Mouse (Mus musculus): ENCODE results near the gene Hist1h4i. TPM values are rescaled to one million over a fixed set of nuclear protein-coding genes. Genes with fewer than 3 reads are reported as not detected.
"Not testable (repeated sequence)": the region's sequence is repeated elsewhere in the genome, so short reads cannot be mapped to it uniquely, and the experiment has no call there.

The Hist1h4i gene
- 20.6 and 39.3 TPM in 2 replicates for total RNA-seq (2014; rRNA removed)
- 5.1 and 5.5 TPM in 2 replicates for polyA plus RNA-seq (2015; fragmentation: Nextera tagmentation; extraction: Ambion mirVana)

DNA sequence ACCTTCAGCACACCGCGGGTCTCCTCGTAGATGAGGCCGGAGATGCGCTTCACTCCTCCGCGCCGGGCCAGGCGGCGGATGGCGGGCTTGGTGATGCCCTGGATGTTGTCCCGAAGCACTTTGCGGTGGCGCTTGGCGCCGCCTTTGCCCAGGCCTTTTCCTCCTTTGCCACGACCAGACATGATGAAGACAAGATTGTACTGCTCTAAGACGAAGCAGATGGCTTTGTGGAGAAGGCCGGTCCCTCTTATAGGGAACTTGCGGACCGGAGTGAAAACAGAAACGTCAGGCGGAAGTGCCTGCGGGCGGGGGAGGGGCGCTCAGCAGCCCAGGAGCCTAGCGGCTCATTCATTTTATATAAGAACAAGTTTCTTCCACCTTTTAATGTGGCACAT, at the start of gene Hist1h4i:
TSS of gene Hist1h4i (minus strand) at position 221 of the 395 bp plus-strand sequence.
- H3K36me3 ChIP-seq (ENCODE audit: insufficient read depth, low read length); H3K9me3 ChIP-seq (ENCODE audit: low read length); H3K27me3 ChIP-seq (ENCODE audit: insufficient read depth, low read length): not testable (repeated sequence)
- DNase-seq (ENCODE audit: low spot score) (peak; percentile 96), ATAC-seq (peak; percentile 73)
- Histone ChIP-seq H3K4me2 (ENCODE audit: low read depth, low read length) (peak within 1 kb of the TSS; percentile 62), H3K9ac (replicated peaks; ENCODE audit: low read length) (peak within 1 kb of the TSS; percentile 24; the same call in 1 of the 2 replicates), H3K4me3 (ENCODE audit: low read length) (peak within 1 kb of the TSS; percentile 35), H3K4me1 (ENCODE audit: insufficient read depth, low read length) (peaks cover 15% of the 10 kb centered on the region; the same call in 1 of the 2 replicates), H3K27ac (peak within 1 kb of the TSS; percentile 80)
- WGBS: under 1% methylated on average over 21 of the region's 27 CpGs

DNA sequence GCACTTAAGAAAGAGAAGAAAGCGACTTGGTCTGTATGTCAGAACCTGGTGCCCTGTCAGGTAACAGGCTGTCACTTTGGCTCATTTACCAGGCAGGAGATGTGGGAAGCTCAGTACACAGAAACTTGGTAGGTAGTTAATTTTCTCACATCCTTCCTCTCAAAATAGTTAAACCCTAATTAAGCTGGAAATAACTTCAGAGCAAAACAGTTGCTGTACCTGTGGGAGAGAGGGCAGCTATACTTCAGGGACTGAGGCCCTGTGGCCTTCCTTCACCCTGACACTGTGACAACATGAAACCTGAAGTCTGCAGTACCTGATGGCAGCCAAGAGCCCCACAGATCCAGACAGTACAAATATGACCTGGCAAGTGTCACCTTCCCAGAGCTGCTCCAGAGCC, 43.0 kb upstream of the Hist1h4i start, which contains the start of gene Vmn1r188:
TSS of gene Vmn1r188 (plus strand) at position 301 of the 400 bp plus-strand sequence.
- DNase-seq (ENCODE audit: low spot score); H3K4me3 ChIP-seq (ENCODE audit: low read length); H3K9ac ChIP-seq (replicated peaks; ENCODE audit: low read length); ATAC-seq; H3K36me3 ChIP-seq (ENCODE audit: insufficient read depth, low read length); H3K4me1 ChIP-seq (ENCODE audit: insufficient read depth, low read length); H3K27ac ChIP-seq; H3K9me3 ChIP-seq (ENCODE audit: low read length); H3K27me3 ChIP-seq (ENCODE audit: insufficient read depth, low read length); H3K4me2 ChIP-seq (ENCODE audit: low read depth, low read length): not testable (repeated sequence)
- 77% methylated on average over 1 of the region's 1 CpGs for WGBS

DNA sequence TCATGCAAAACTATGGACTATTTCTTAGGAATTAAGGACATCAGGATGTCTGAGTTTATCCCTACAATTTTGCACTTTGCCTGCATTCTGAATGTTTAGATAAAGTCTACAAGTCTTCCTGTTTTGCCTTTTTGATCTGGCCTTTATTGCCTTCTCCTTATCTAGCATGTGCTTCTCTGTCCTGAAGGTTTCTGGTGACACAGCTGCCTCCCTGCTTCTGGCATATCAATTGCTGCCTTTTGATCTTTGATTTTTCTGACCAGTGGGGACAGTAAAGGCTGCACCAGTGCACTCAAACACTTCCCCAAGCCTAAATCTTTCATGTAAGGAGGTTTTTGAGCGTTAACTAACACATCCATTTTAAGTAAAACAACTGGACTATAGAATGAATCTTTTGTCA, 22.3 kb upstream of the Hist1h4i start:
- no peak overlapping the region for H3K27ac ChIP-seq
- H3K27me3 ChIP-seq (ENCODE audit: insufficient read depth, low read length): no peaks in the 10 kb centered on the region
- WGBS: 84% methylated on average over 1 of the region's 1 CpGs
- H3K9me3 ChIP-seq (ENCODE audit: low read length): no peaks in the 10 kb centered on the region
- no peak for TF ChIP-seq CTCF (IDR thresholded peaks at IDR 0.05; ENCODE audit: low read depth)
- H3K4me2 ChIP-seq (ENCODE audit: low read depth, low read length): no peak overlapping the region
- no peaks in the 10 kb centered on the region for H3K4me1 ChIP-seq (ENCODE audit: insufficient read depth, low read length)
- H3K4me3 ChIP-seq (ENCODE audit: low read length): no peak overlapping the region
- no peak overlapping the region for H3K9ac ChIP-seq (replicated peaks; ENCODE audit: low read length)
- no peaks in the 10 kb centered on the region for H3K36me3 ChIP-seq (ENCODE audit: insufficient read depth, low read length)
- ATAC-seq (no peak), DNase-seq (ENCODE audit: low spot score) (no peak)

DNA sequence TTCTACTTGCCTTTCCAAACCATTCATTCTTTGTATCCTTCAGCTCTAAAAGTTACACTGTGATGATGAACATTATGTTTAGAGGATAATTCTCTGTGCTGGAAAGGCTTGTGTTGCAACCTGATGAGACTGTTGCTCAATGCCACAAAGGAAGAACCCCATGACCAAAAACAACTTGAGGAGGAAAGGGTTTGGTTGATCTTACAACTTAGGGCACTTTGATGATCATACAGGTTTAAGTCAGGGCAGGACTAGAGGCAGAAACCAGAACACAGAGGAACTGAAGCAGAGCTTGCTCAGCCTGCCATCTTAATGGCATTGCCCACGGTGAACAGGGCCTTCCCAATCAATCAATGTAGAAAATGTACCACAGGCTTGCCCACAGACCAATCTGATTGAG, 20.3 kb upstream of the Hist1h4i start:
- no peak for DNase-seq (ENCODE audit: low spot score)
- TF ChIP-seq CTCF (IDR thresholded peaks at IDR 0.05; ENCODE audit: low read depth): no peak

DNA sequence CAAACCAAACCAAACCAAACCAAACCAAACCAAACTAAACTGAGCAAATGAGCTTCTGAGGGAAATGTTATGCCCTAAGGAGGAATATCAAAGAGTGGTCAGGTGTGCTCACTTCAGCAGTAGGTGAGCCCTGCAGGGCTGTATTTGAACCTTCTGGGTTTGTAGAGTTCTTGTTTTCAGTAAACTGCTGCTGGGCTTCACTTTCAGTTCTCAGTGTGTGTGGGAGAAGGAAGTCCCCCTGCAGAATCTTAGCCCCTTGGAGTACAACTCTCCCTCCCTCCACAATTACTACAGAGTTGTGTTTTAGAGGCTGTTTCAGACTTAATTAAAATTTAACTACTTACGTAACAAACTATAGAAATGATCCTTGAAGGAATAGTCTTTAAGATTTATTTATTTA, 12.6 kb upstream of the Hist1h4i start:
- H3K36me3 ChIP-seq (ENCODE audit: insufficient read depth, low read length): no peaks in the 10 kb centered on the region
- no peak overlapping the region for H3K4me3 ChIP-seq (ENCODE audit: low read length)
- no peaks in the 10 kb centered on the region for H3K4me1 ChIP-seq (ENCODE audit: insufficient read depth, low read length)
- no peaks in the 10 kb centered on the region for H3K27me3 ChIP-seq (ENCODE audit: insufficient read depth, low read length)
- H3K9me3 ChIP-seq (ENCODE audit: low read length): no peaks in the 10 kb centered on the region
- ATAC-seq (no peak), DNase-seq (ENCODE audit: low spot score) (no peak)
- H3K9ac ChIP-seq (replicated peaks; ENCODE audit: low read length): no peak overlapping the region
- no peak overlapping the region for H3K4me2 ChIP-seq (ENCODE audit: low read depth, low read length)
- no peak for TF ChIP-seq CTCF (IDR thresholded peaks at IDR 0.05; ENCODE audit: low read depth)
- no peak overlapping the region for H3K27ac ChIP-seq
- WGBS: 91% methylated on average over 1 of the region's 1 CpGs

More for the DNA sequence above, 20.3 kb upstream of the Hist1h4i start:
- Histone ChIP-seq H3K27ac (no peak overlapping the region), H3K4me2 (ENCODE audit: low read depth, low read length) (no peak overlapping the region), H3K36me3 (ENCODE audit: insufficient read depth, low read length) (no peaks in the 10 kb centered on the region), H3K27me3 (ENCODE audit: insufficient read depth, low read length) (no peaks in the 10 kb centered on the region), H3K4me3 (ENCODE audit: low read length) (no peak overlapping the region), H3K4me1 (ENCODE audit: insufficient read depth, low read length) (no peaks in the 10 kb centered on the region), H3K9ac (replicated peaks; ENCODE audit: low read length) (no peak overlapping the region), H3K9me3 (ENCODE audit: low read length) (no peaks in the 10 kb centered on the region)
- ATAC-seq: no peak
- WGBS: 78% methylated on average over 1 of the region's 1 CpGs

DNA sequence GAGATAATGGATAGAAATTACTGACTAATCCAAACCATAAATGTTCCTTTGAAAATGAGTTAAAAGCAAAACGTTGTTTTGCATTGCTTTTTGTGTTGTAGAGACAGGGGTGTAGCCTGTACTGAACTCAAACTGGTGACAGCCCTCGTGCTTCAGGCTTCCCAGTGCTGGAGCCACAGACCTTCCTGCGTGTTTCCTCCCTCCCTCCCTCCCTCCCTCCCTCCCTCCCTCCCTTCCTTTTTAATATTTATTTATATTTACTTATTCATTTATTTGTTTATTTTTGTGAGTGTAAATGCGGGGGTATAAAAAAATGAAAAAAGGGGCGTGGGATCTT, 10.3 kb upstream of the Hist1h4i start:
- DNase-seq (ENCODE audit: low spot score) (no peak), ATAC-seq (no peak)
- Histone ChIP-seq H3K9ac (replicated peaks; ENCODE audit: low read length) (peak overlapping the region; percentile 40; the same call in 1 of the 2 replicates), H3K36me3 (ENCODE audit: insufficient read depth, low read length) (no peaks in the 10 kb centered on the region), H3K9me3 (ENCODE audit: low read length) (no peaks in the 10 kb centered on the region), H3K4me1 (ENCODE audit: insufficient read depth, low read length) (no peaks in the 10 kb centered on the region), H3K27ac (peak overlapping the region; percentile 76; the same call in 1 of the 2 replicates), H3K4me3 (ENCODE audit: low read length) (peak overlapping the region; percentile 49), H3K4me2 (ENCODE audit: low read depth, low read length) (peak overlapping the region; percentile 67), H3K27me3 (ENCODE audit: insufficient read depth, low read length) (no peaks in the 10 kb centered on the region)
- no peak for TF ChIP-seq CTCF (IDR thresholded peaks at IDR 0.05; ENCODE audit: low read depth)
- 11% methylated on average over 5 of the region's 5 CpGs for WGBS

DNA sequence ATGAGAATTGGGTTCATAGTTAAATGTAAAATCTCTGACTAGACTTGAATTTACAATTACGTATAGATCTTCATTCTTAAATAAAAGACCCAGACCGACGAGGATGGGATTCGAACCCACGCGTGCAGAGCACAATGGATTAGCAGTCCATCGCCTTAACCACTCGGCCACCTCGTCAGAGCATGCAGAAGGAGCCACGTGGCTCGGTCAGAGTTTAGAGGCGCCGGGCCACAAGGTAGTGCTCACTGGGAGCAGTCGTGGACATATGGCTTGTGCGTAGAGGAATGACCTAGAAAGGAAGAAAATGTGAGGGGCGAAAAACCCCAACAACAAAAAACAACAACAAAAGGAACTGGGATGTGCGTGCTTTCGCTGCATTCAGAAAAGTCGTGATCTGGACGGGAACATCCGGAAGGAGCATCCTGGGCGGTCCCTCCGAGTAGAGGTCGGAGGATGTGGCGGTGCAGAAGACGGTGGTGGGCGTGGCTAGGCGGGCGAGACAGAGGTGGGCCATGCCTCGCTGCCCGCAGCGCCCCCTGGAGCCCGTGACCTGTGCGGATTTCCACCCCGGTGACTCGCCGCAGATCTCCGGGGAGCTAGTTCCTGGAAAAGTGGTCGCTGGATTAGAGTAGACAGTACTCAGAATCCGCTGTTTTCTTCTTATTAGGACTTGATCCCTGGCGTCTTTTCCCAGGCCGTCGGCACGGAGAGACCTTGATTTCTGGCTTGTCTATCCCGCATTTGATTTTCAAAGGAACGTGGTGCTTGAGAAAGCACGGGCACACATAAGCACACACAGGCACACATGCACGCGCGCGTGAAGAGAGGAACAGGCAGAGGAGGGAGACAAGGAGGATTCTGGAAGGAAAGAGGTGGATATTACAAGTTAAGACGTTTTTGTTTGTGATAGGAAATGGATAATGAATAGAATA, 9.7 kb upstream of the Hist1h4i start:
- Histone ChIP-seq H3K27ac (peak overlapping the region; percentile 76), H3K4me3 (ENCODE audit: low read length) (peak overlapping the region; percentile 49), H3K4me1 (ENCODE audit: insufficient read depth, low read length) (no peaks in the 10 kb centered on the region), H3K4me2 (ENCODE audit: low read depth, low read length) (peak overlapping the region; percentile 67), H3K9ac (replicated peaks; ENCODE audit: low read length) (peak overlapping the region; percentile 40), H3K27me3 (ENCODE audit: insufficient read depth, low read length) (no peaks in the 10 kb centered on the region), H3K9me3 (ENCODE audit: low read length) (no peaks in the 10 kb centered on the region), H3K36me3 (ENCODE audit: insufficient read depth, low read length) (no peaks in the 10 kb centered on the region)
- ATAC-seq (peak; percentile 97), DNase-seq (ENCODE audit: low spot score) (peak; percentile 93)
- under 1% methylated on average over 52 of the region's 52 CpGs for WGBS
- TF ChIP-seq CTCF (IDR thresholded peaks at IDR 0.05; ENCODE audit: low read depth): peak; percentile 83
